Mouse (Mus musculus) induced T-regulatory cell, adult 2 months (primary cell): ENCODE results near the gene Pkd1l1.
A peak's percentile ranks its signal among the peaks of the same experiment; 100 is the strongest.

Experiments used
- DNase-seq: peaks from one replicate; pipeline ENCODE4 v3.0.0-alpha.2; 2012; ENCODE audit warnings: low read depth

Pkd1l1 gene

GRCm38 (mm10) chr11:8936431-8937110 lies 36.5 kb downstream of the Pkd1l1 start:
- no peak for DNase-seq

GRCm38 (mm10) chr11:8916081-8916671 lies 56.9 kb downstream of the Pkd1l1 start:
- no peak for DNase-seq

- no peak for DNase-seq
These were observed 90.3 kb downstream of the Pkd1l1 start for GRCm38 (mm10) chr11:8882793-8883192.

DNA sequence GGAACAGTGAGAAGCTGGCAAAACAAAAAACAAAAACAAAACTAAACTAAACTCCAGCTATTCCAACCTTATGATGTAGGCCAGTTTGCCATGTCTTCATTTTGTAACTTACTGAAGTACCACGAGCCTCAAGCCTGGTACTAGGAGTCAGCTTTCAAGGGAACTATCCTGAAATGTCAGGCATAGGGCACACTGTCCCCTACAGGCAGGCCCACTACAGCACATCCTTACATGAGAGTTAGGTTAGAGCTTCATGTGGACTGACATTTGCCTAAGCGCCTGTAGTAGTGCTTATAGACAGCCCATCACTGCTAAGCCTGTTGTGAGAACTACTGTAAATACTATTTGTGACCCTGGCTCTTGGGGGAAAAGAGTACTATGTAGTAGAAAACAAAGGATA lies 91.5 kb downstream of the Pkd1l1 start:
- no peak for DNase-seq

- DNase-seq, result no peak
These were observed 103.0 kb downstream of the Pkd1l1 start for GRCm38 (mm10) chr11:8870115-8870514.

GRCm38 (mm10) chr11:8866021-8866420 lies 107.0 kb downstream of the Pkd1l1 start:
- DNase-seq, result no peak

DNA sequence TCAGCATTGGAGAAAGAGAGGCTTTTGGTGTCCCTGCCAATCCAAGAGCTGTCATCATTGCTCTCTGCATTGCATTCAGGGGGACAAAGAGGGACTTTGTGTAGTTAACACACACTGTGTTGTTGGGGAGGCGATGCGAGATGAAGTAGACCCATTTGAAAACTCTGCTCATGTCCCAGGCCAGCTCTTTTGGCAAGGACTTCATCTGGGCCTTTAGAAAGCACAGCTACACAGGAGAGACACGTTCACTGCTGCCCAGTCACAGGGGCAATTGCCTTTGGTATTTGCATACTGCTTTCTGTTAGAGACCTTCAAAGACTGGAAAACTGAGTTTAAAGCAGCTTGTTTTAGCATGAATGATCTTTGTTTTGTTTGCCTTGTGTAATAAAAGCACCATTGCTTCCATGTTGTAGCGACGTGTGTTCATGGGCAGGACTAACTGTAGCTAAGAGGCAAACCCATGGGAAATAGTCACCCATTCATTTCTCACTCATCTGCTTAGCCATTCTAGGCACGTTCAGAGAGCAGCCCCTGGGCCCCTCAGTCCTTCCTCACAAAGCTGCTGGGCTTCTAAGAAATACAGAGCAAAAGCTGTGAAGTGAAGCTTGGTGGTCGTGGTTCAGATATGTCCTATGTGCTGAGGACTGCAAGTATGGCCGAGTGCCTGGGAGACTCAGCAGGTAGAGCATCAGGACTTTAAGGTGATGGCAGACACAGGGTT lies 109.0 kb downstream of the Pkd1l1 start:
- DNase-seq, result no peak

- no peak for DNase-seq
These were observed 110.6 kb downstream of the Pkd1l1 start for GRCm38 (mm10) chr11:8862426-8862825.

GRCm38 (mm10) chr11:8861978-8862377 lies 111.1 kb downstream of the Pkd1l1 start:
- no peak for DNase-seq

GRCm38 (mm10) chr11:8860878-8861277 lies 112.2 kb downstream of the Pkd1l1 start:
- no peak for DNase-seq

- DNase-seq, result peak; percentile 21
These were observed 113.2 kb downstream of the Pkd1l1 start for GRCm38 (mm10) chr11:8859868-8860267.

- DNase-seq, result no peak
These were observed 114.0 kb downstream of the Pkd1l1 start for GRCm38 (mm10) chr11:8859041-8859440.

GRCm38 (mm10) chr11:8856125-8856524 lies 116.9 kb downstream of the Pkd1l1 start:
- DNase-seq, result no peak

DNA sequence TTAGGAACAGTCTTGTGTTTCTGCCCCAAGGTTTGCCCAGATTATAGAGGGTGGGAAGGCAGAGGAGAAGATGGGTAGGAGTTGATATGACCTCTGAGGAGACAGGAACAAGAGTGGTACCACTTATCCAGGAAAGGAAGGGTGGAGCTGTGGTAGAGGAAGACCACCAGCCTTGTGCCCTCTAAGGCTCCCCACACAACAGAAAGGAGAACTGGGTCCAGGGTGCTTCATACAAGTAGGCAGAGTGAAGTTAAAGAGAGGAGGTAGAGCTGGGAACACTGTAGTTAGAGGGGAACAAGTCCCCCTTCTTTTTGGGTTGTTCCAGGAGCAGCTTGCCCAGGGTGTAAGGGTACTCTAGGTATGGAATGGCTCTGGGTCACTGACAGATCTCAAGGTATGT lies 125.0 kb downstream of the Pkd1l1 start:
- DNase-seq, result no peak

DNA sequence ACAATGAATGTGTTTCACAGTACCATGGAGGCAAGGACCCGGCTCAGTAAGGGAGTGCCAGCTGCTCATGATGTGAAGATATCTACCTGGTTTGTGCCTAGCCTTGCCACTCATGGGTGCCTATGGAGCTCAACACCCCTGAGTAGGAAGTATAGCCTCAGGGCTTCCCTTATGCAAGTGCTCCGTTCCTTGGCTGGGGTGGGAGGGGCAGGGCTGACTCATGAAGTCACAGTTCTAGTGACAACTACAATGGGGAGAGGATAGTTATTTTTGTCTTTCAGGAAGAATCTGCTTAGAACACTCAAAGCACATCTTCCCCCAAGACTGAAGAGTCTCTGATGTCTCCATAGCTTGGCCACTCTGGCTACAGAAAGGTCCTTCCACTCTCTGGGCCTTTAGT lies 125.4 kb downstream of the Pkd1l1 start:
- no peak for DNase-seq

DNA sequence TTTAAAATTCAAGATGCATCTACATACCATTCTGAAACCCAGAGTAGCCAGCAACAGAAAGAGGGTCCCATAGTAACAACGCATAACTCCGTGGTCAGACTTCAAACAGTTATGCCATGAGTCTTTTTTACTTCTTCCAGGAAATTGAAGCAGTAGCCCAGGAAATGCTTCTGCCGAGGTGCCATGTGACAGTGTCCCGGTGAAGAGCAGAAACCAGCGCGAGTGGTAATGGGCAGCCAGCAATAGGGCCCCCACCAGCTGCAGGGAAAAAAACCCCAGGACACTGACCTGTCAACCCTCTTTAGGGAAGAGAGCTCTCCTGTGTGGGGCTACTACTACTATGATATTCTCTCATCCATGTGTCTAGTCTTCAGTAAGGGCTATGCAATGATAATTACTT lies 136.9 kb downstream of the Pkd1l1 start:
- no peak for DNase-seq

DNA sequence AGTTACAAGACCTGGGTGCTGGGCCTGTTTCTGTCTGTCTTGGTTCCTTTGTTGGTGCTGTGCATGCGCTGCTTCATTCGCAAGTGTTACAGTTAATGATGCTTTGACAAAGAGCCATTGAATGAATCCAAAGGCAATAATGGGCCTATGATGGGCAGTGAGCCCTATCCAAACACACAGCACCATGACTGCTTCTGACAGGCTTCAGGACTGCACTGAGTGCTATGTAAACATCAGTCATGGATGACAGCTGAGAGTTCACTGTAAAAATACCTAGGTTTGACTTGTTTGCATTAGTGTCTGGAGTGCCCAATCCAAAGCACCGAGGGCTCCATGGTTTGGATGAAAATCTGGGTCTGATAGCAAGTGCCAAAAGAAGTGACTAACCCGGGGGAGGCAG lies 138.9 kb downstream of the Pkd1l1 start:
- DNase-seq, result no peak

DNA sequence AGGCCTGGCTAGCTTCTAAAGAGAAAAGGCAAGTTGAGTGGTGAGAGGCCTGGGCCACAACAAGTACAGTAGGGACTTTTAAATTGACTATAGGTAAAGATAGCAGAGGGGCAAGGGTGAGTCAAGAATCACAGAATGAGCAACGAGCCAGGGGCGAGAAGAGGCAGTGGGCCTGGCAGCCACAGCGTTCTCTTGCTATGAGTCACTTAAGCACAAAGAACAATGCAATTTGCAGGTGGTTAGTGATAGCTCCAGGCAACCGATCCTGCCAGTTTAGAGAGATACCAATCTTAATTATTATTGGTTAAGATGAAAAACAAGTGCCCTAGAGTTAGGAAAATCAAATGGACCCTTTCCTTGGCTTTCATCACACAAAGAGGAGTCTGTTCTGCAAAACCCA lies 142.5 kb downstream of the Pkd1l1 start:
- DNase-seq, result peak; percentile 2

- no peak for DNase-seq
These were observed 143.5 kb downstream of the Pkd1l1 start for GRCm38 (mm10) chr11:8829561-8829960.

DNA sequence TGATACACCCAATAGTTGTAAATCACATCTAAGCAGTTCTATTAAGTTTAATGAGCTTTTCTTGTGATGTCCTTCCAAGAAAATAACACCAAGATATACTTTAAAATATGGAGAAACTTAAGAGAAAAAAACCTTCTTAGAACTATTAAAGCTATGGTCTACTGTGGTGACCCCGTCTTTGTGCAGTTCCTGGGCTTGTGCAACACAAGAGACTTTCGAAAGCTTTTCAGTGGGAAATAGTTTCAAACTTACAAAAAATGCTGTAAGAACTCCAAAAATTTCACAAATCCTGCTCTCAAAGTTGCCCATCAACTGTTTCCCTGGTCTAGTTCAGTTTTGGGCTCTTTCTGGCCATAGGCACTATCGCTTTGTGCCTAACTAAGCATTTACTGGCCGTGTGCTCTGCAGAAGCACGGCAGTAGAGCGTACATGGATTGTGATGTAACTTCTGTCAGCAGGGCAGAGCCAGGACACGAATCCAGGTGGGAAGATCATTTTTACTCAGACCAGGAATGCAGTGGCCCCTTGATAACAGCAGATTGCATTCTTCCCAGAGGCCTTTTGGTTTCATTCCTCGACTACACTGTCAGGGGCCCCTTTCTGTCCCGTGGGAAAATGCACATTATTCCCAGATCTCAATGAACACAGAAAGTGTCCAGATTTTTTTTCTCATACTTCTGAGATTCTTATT lies 144.1 kb downstream of the Pkd1l1 start:
- no peak for DNase-seq

GRCm38 (mm10) chr11:8826609-8827008 lies 146.5 kb downstream of the Pkd1l1 start:
- DNase-seq, result no peak

DNA sequence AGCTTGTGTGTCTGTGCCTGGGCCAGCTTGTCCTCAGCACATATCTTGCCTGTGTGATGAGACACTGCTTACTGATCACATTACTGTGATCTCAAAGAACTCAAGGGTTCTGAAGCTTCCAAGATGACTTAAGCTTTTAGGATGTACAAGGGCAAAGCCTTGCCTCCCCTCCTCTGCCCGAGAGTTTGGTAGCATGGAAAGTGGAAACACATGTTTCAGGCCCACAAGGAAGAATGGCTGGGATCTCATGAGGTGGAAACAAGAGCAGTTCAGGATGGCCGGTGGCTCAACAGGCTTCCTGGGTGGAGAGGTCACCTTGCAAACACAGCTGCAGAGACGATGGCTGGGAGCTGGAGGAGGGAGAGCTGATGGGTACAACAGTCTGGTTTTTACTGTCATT lies 147.0 kb downstream of the Pkd1l1 start:
- DNase-seq, result no peak

GRCm38 (mm10) chr11:8825413-8825812 lies 147.7 kb downstream of the Pkd1l1 start:
- DNase-seq, result no peak
